Mouse (Mus musculus): Measurements from ENCODE around the gene Kif18b.

GRCm38 (mm10) chr11:102918077-102918476 lies 6.8 kb downstream of the Kif18b start:
- TF ChIP-seq POLR2A (IDR thresholded peaks at IDR 0.05; ENCODE audit: low read depth, low read length) (no peak), CTCF (IDR thresholded peaks at IDR 0.05; ENCODE audit: borderline replicate concordance, insufficient read depth, low read length) (no peak)
